Mouse (Mus musculus) midbrain, embryonic 14.5 days (tissue): ENCODE data around the gene Ptpn22. TPM values are rescaled to one million over a fixed set of nuclear protein-coding genes. Genes with fewer than 3 reads are reported as not detected.
A peak's percentile ranks its signal among the peaks of the same experiment; 100 is the strongest.
"Not testable (repeated sequence)": the region's sequence is repeated elsewhere in the genome, so short reads cannot be mapped to it uniquely, and the experiment has no call there.

Experiments
- ATAC-seq: fragments of 200-750 bp; cut with Nextera tagmentation; 2 replicates; pipeline ENCODE4 v1.8.0; 2017; ENCODE audit warnings: moderate number of reproducible peaks, moderate library complexity; ENCODE audit not compliant: low FRiP score, low TSS enrichment
- DNase-seq: peaks from one replicate; pipeline ENCODE4 v3.0.0-alpha.2; 2015
- H3K27ac ChIP-seq: fragments of 300-500 bp; sonication (generic); replicated peaks from 2 replicates; pipeline ENCODE4 v1.5.1; 2014; ENCODE audit warnings: mild to moderate bottlenecking, low read depth, low read length, moderate library complexity
- H3K27me3 ChIP-seq: fragments of 300-500 bp; sonication (generic); 2 replicates; pipeline ENCODE4 v1.6.1; 2014; ENCODE audit warnings: low read length, control low read depth, mixed read lengths; ENCODE audit not compliant: control insufficient read depth, insufficient read depth
- H3K36me3 ChIP-seq: fragments of 300-500 bp; sonication (generic); 2 replicates; pipeline ENCODE4 v1.6.1; 2014; ENCODE audit warnings: low read length, control low read depth; ENCODE audit not compliant: control insufficient read depth, insufficient read depth
- H3K4me1 ChIP-seq: fragments of 300-500 bp; sonication (generic); 2 replicates; pipeline ENCODE4 v1.6.1; 2014; ENCODE audit warnings: mild to moderate bottlenecking, antibody characterized with exemption, low read length, control low read depth; ENCODE audit not compliant: control insufficient read depth, insufficient read depth
- H3K4me2 ChIP-seq: fragments of 300-500 bp; sonication (generic); 2 replicates; pipeline ENCODE4 v1.6.1; 2014; ENCODE audit warnings: mild to moderate bottlenecking, low read length, moderate library complexity
- H3K4me3 ChIP-seq: fragments of 300-500 bp; sonication (generic); replicated peaks from 2 replicates; pipeline ENCODE4 v1.5.1; 2014; ENCODE audit warnings: low read depth, low read length
- H3K9ac ChIP-seq: fragments of 300-500 bp; sonication (generic); replicated peaks from 2 replicates; pipeline ENCODE4 v1.6.1; 2014; ENCODE audit warnings: mild to moderate bottlenecking, low read length, moderate library complexity
- H3K9me3 ChIP-seq: fragments of 300-500 bp; sonication (generic); 2 replicates; pipeline ENCODE4 v1.6.1; 2016; ENCODE audit warnings: low read length, control low read depth, mixed read lengths; ENCODE audit not compliant: control insufficient read depth
- WGBS: fragments of 180-500 bp; shearing (Covaris S2); extraction: QIAGEN DNeasy Blood & Tissue Kit; methylation state at CpG from one replicate; pipeline ENCODE4 v1.1.7; 2014; 5-methylcytosine and 5-hydroxymethylcytosine counted together
- polyA plus RNA-seq: library from polyadenylated mRNA; unstranded; fragments of >200 nt; fragmentation: Nextera tagmentation; extraction: Ambion mirVana; gene quantifications from 2 replicates; pipeline ENCODE4 v1.2.1, GENCODE M21; 2014

The Ptpn22 gene
- polyA plus RNA-seq, result 0.26 TPM in 2 replicates

- ATAC-seq, result no peak
- H3K9ac ChIP-seq, result no peak within 1 kb of the TSS
- WGBS, result 80% methylated on average over 12 of the region's 12 CpGs
- H3K9me3 ChIP-seq, result no peaks in the 10 kb centered on the region
- H3K27ac ChIP-seq, result no peak within 1 kb of the TSS
- no peak within 1 kb of the TSS for H3K4me3 ChIP-seq
- no peak within 1 kb of the TSS for H3K4me2 ChIP-seq
- 0 out of 2 replicates have a peak, but pooled peaks cover 4% of the 10 kb centered on the region for H3K4me1 ChIP-seq
- DNase-seq, result no peak
- no peaks in the 10 kb centered on the region for H3K36me3 ChIP-seq
- no peaks in the 10 kb centered on the region for H3K27me3 ChIP-seq
Measured at GRCm38 (mm10) chr3:103858881-103859801, at the start of gene Ptpn22. Ptpn22 (plus strand) TSS chr3:103859795.

DNA sequence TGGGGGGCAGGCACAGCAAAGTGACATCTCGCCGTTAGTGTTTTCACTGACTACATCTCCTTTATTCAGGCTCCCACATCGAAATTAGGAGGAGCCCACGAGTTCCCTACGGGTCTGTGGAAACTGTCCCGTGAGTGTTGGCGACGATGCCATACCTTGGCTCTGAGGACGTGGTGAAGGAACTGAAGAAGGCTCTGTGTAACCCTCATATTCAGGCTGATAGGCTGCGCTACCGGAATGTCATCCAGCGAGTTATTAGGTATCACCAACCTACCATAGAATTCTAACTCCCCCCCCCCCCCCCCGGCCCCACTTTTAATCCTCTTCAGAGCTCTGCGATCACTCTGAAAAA lies 49.8 kb upstream of the Ptpn22 start:
- Histone ChIP-seq H3K9ac (peak overlapping the region; percentile 67), H3K4me3 (peak overlapping the region; percentile 78), H3K4me2 (peak overlapping the region; percentile 70), H3K4me1 (peaks cover 13% of the 10 kb centered on the region), H3K27me3 (no peaks in the 10 kb centered on the region), H3K36me3 (peaks cover 20% of the 10 kb centered on the region), H3K27ac (peak overlapping the region; percentile 80), H3K9me3 (no peaks in the 10 kb centered on the region)
- ATAC-seq, result peak; percentile 54; the same call in 1 of the 2 replicates
- no peak for DNase-seq
- 4% methylated on average over 14 of the region's 14 CpGs for WGBS

DNA sequence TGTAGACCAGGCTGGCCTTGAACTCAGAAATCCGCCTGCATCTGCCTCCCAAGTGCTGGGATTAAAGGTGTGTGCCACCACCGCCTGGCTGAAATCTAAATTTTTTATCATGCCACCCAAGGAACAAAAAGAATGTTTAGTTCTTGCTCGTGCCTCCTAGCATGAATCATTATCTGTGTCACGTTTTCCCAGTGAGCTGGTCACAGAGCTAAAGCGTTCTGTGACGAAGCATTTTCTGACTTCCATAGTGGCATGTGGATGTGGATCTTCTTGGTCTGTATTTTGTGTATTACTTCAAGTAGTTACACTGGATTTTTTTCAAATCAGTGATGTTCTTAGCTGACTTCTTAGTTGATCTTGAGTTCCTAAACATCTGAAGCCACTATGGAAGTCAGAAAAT lies 48.6 kb upstream of the Ptpn22 start:
- WGBS, result 91% methylated on average over 6 of the region's 6 CpGs
- Histone ChIP-seq H3K27ac (no peak overlapping the region), H3K27me3 (no peaks in the 10 kb centered on the region), H3K4me1 (peaks cover 13% of the 10 kb centered on the region), H3K36me3 (peaks cover 26% of the 10 kb centered on the region), H3K4me2 (no peak overlapping the region), H3K9ac (no peak overlapping the region), H3K9me3 (no peaks in the 10 kb centered on the region), H3K4me3 (no peak overlapping the region)
- ATAC-seq, result no peak
- no peak for DNase-seq

DNA sequence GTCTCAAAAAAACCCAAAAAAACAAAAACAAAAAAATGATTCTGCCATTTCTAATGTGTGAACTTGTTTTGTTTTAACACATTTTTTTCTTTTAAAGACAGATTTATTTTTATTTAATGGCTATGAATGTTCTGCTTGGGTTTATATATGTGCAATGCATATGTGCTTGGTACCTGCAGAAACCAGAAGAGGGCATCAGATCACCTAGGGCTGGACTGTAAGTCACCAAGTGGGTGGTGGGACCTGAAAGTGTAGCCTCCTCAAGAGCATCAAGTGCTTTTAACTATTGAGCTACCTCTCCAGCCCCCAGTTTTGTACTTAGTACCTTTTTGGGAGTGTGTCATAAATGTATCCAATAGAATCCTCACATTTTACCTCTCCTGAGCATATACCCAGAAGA lies 32.0 kb upstream of the Ptpn22 start:
- peaks cover 6% of the 10 kb centered on the region for H3K36me3 ChIP-seq
- ATAC-seq (no peak), DNase-seq (no peak)
- H3K9ac ChIP-seq, result no peak overlapping the region
- H3K4me1 ChIP-seq, result no peaks in the 10 kb centered on the region
- H3K27me3 ChIP-seq, result no peaks in the 10 kb centered on the region
- H3K9me3 ChIP-seq, result no peaks in the 10 kb centered on the region
- no peak overlapping the region for H3K4me2 ChIP-seq
- no peak overlapping the region for H3K27ac ChIP-seq
- H3K4me3 ChIP-seq, result no peak overlapping the region

DNA sequence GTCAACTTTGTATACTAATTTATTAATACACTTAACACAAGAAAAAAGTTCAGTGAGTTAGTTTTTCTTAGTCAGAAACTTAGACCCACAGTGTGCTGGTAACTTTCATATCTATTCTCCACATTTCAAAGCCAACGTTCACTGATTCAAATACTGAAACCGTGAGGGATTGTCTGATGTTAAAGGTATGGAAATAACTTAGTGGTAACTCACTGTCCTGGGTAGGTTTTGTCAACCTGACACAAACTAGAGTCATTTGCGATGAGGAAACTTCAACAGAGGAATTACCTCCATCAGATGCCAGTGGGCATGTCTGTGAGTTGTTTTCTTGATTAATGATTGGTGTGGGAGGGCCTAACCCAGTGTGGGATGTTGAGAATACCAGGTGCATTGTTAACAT lies 30.6 kb upstream of the Ptpn22 start:
- Histone ChIP-seq H3K36me3 (no peaks in the 10 kb centered on the region), H3K9ac (no peak overlapping the region), H3K9me3 (no peaks in the 10 kb centered on the region), H3K27ac (no peak overlapping the region), H3K4me1 (no peaks in the 10 kb centered on the region), H3K4me3 (no peak overlapping the region), H3K4me2 (no peak overlapping the region), H3K27me3 (no peaks in the 10 kb centered on the region)
- DNase-seq (no peak), ATAC-seq (no peak)
- WGBS, result 92% methylated on average over 3 of the region's 3 CpGs

- not testable (repeated sequence) for H3K27ac ChIP-seq, H3K9me3 ChIP-seq, H3K4me2 ChIP-seq, H3K9ac ChIP-seq, H3K4me3 ChIP-seq, H3K27me3 ChIP-seq, H3K4me1 ChIP-seq, ATAC-seq, H3K36me3 ChIP-seq
- peak; percentile 3 for DNase-seq
- 43% methylated on average over 1 of the region's 1 CpGs for WGBS
Measured at GRCm38 (mm10) chr3:103830681-103831080, 28.9 kb upstream of the Ptpn22 start.

GRCm38 (mm10) chr3:103831146-103831545 lies 28.4 kb upstream of the Ptpn22 start:
- no peaks in the 10 kb centered on the region for H3K27me3 ChIP-seq
- H3K4me2 ChIP-seq, result no peak overlapping the region
- 79% methylated on average over 7 of the region's 7 CpGs for WGBS
- H3K4me1 ChIP-seq, result no peaks in the 10 kb centered on the region
- no peak overlapping the region for H3K27ac ChIP-seq
- DNase-seq, result no peak
- H3K9me3 ChIP-seq, result no peaks in the 10 kb centered on the region
- no peak overlapping the region for H3K4me3 ChIP-seq
- no peak overlapping the region for H3K9ac ChIP-seq
- no peaks in the 10 kb centered on the region for H3K36me3 ChIP-seq
- ATAC-seq, result no peak

- H3K4me3 ChIP-seq, result no peak within 1 kb of the TSS
- H3K9ac ChIP-seq, result no peak within 1 kb of the TSS
- DNase-seq (no peak), ATAC-seq (no peak)
- H3K4me1 ChIP-seq, result no peaks in the 10 kb centered on the region
- H3K27me3 ChIP-seq, result no peaks in the 10 kb centered on the region
- no peak within 1 kb of the TSS for H3K27ac ChIP-seq
- no peak within 1 kb of the TSS for H3K4me2 ChIP-seq
- H3K9me3 ChIP-seq, result no peaks in the 10 kb centered on the region
- H3K36me3 ChIP-seq, result no peaks in the 10 kb centered on the region
Measured at GRCm38 (mm10) chr3:103832426-103832825, 27.2 kb upstream of the Ptpn22 start, which contains the start of gene Bcl2l15. Bcl2l15 (plus strand) TSS chr3:103832601.

DNA sequence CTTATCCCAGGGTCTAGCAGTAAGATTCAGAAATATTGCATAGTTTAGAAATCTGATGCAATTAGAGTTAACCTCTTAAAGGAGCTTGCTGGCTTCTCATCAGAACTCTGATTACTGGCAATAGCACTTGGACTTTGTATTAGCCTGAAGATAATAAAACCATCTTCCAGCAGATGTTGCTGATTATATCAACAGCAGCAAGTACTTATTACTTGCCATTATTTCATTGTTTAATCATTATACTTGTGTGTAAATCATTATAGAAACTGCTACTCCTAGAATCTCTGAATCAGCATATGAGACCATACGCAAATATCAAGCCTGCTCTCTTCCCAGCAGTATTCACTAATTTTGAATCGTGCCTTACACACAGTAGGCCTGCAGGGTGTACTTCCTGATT lies 25.6 kb upstream of the Ptpn22 start:
- Histone ChIP-seq H3K27ac (no peak overlapping the region), H3K9ac (no peak overlapping the region), H3K4me1 (no peaks in the 10 kb centered on the region), H3K27me3 (no peaks in the 10 kb centered on the region), H3K36me3 (no peaks in the 10 kb centered on the region), H3K4me2 (no peak overlapping the region), H3K4me3 (no peak overlapping the region), H3K9me3 (no peaks in the 10 kb centered on the region)
- ATAC-seq (no peak), DNase-seq (no peak)
- 91% methylated on average over 2 of the region's 2 CpGs for WGBS
